Mouse (Mus musculus) kidney, embryonic 16.5 days (tissue): ENCODE data around the gene Lrrc26. TPM values are rescaled to one million over a fixed set of nuclear protein-coding genes. Genes with fewer than 3 reads are reported as not detected.
"Not testable (repeated sequence)": the region's sequence is repeated elsewhere in the genome, so short reads cannot be mapped to it uniquely, and the experiment has no call there.

ENCODE experiments used
- ATAC-seq: fragments of 200-750 bp; cut with Nextera tagmentation; 2 replicates; pipeline ENCODE4 v1.8.0; 2017; ENCODE audit warnings: moderate TSS enrichment; ENCODE audit not compliant: low FRiP score, low TSS enrichment
- H3K27ac ChIP-seq: fragments of 300-500 bp; sonication (generic); 2 replicates; pipeline ENCODE4 v1.5.1; 2014; ENCODE audit warnings: low read length
- H3K27me3 ChIP-seq: fragments of 300-500 bp; sonication (generic); 2 replicates; pipeline ENCODE4 v1.6.1; 2014; ENCODE audit warnings: low read length, control low read depth, mixed read lengths; ENCODE audit not compliant: insufficient read depth
- H3K36me3 ChIP-seq: fragments of 300-500 bp; sonication (generic); 2 replicates; pipeline ENCODE4 v1.6.1; 2014; ENCODE audit warnings: low read length, control low read depth, mixed read lengths; ENCODE audit not compliant: insufficient read depth
- H3K4me1 ChIP-seq: fragments of 300-500 bp; sonication (generic); 2 replicates; pipeline ENCODE4 v1.6.1; 2014; ENCODE audit warnings: low read length, control low read depth, mixed read lengths; ENCODE audit not compliant: insufficient read depth
- H3K4me2 ChIP-seq: fragments of 300-500 bp; sonication (generic); replicated peaks from 2 replicates; pipeline ENCODE4 v1.6.1; 2014; ENCODE audit warnings: low read depth, low read length
- H3K4me3 ChIP-seq: fragments of 300-500 bp; sonication (generic); 2 replicates; pipeline ENCODE4 v1.5.1; 2014; ENCODE audit warnings: mild to moderate bottlenecking, low read length
- H3K9ac ChIP-seq: fragments of 300-500 bp; sonication (generic); replicated peaks from 2 replicates; pipeline ENCODE4 v1.6.1; 2014; ENCODE audit warnings: low read length
- H3K9me3 ChIP-seq: fragments of 300-500 bp; sonication (generic); 2 replicates; pipeline ENCODE4 v1.6.1; 2016; ENCODE audit warnings: low read length, control low read depth
- WGBS: fragments of 180-500 bp; shearing (Covaris S2); extraction: QIAGEN DNeasy Blood & Tissue Kit; methylation state at CpG from one replicate; pipeline ENCODE4 v1.1.7; 2014; 5-methylcytosine and 5-hydroxymethylcytosine counted together
- polyA plus RNA-seq: library from polyadenylated mRNA; unstranded; fragments of >200 nt; fragmentation: Nextera tagmentation; extraction: Ambion mirVana; gene quantifications from 2 replicates; pipeline ENCODE4 v1.2.1, GENCODE M21; 2015

Lrrc26 gene
- polyA plus RNA-seq, 1 experiment from 2014 or later: not detected

DNA sequence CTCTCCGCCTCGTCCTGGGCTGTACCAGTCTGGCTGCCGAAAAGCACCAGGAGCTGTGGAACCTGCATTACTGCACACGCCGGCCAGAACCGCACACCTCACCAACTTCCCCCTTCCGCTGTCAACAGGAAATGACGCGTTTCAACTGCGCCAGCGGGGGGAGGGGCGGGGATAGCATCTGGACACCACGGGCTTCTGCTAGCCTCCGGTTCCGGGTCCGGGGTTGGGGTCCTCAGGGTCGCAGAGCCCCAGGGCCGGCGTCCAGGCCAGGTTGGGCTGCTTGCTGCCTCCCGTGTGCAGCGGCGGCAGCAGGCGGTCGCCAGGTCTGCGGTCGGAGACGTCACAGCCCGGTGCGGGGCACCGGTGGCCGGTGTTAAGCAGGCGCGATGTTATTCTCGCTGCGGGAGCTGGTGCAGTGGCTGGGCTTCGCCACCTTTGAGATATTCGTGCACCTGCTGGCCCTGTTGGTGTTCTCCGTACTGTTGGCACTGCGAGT is 34.4 kb upstream of the Lrrc26 start, which contains the start of gene Tmem203:
Gene Tmem203, plus strand, starts transcription at position 156 of the 496 bp plus-strand sequence.
- H3K36me3 ChIP-seq: peaks cover 18% of the 10 kb centered on the region
- no peaks in the 10 kb centered on the region for H3K9me3 ChIP-seq
- H3K27ac ChIP-seq: peak within 1 kb of the TSS; percentile 76
- no peaks in the 10 kb centered on the region for H3K27me3 ChIP-seq
- WGBS: 0% methylated on average over 39 of the region's 39 CpGs
- H3K4me1 ChIP-seq: peaks cover 17% of the 10 kb centered on the region
- peak within 1 kb of the TSS; percentile 99 for H3K4me2 ChIP-seq
- ATAC-seq: peak; percentile 89
- peak within 1 kb of the TSS; percentile 93 for H3K9ac ChIP-seq
- H3K4me3 ChIP-seq: peak within 1 kb of the TSS; percentile 98

DNA sequence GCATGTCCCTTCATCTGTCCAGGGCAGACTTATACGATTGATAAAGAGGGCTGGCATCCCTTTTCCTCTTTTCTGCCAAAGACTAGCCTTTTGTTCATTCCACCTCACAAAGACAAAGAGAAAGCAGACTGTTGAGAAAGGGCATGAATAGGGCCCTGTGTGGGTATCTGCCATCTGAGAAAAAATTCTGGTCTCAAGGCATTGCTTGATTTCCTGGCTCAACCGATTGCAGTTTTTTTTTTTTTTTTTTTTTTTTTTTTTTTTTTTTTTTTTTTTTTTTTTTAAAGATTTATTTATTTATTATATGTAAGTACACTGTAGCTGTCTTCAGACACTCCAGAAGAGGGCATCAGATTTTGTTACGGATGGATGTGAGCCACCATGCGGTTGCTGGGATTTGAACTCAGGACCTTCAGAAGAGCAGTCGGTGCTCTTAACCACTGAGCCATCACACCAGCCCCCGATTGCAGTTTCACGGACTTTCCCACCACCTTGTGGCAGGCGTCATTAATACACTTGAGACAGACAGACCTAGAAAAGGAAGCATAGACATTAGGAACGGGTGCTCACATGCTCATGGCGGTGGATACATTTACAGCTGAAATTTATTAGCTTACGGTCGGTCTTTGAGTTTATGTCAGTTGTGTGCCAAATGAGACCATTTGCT is 33.1 kb upstream of the Lrrc26 start:
- peaks cover 17% of the 10 kb centered on the region for H3K4me1 ChIP-seq
- not testable (repeated sequence) for H3K27ac ChIP-seq, H3K9me3 ChIP-seq, H3K27me3 ChIP-seq, H3K36me3 ChIP-seq, ATAC-seq
- 53% methylated on average over 10 of the region's 12 CpGs for WGBS
- peak overlapping the region; percentile 98 for H3K4me3 ChIP-seq
- H3K4me2 ChIP-seq: peak overlapping the region; percentile 99
- H3K9ac ChIP-seq: peak overlapping the region; percentile 93

DNA sequence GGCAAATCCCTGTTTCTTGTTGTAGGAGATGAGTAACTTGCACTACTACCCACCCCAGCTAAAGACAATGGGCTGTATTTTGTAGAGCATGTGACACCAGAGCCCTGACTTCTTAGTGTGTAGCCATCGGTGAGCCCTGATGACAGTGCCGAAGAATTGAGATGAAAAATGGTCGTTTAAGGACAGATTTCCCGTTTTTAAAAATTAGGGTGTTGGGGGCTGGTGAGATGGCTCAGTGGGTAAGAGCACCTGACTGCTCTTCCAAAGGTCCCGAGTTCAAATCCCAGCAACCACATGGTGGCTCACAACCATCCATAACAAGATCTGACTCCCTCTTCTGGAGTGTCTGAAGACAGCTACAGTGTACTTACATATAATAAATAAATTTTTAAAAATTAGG is 32.5 kb upstream of the Lrrc26 start:
- not testable (repeated sequence) for H3K9me3 ChIP-seq, H3K4me3 ChIP-seq, H3K27me3 ChIP-seq, H3K27ac ChIP-seq, H3K4me2 ChIP-seq, ATAC-seq, H3K36me3 ChIP-seq, H3K9ac ChIP-seq
- H3K4me1 ChIP-seq: peaks cover 17% of the 10 kb centered on the region
- WGBS: 90% methylated on average over 5 of the region's 5 CpGs

DNA sequence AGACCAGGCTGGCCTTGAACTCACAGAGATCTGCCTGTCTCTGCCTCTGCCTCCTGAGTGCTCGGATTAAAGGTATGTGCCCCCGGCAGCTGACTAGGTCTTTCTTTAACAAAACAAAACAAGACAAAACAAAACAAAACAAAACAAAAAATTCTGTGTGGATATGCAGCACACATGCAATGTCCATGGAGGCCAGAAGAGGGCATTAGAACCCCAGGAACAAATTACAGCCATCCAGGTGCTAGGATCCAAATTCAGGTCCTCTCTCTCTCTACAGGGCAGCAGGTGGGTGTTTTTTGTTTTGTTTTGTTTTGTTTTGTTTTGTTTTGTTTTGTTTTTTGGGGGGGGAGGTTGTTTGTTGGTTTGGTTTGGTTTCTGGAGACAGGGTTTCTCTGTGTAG is 30.8 kb upstream of the Lrrc26 start:
- Histone ChIP-seq H3K4me1 (peaks cover 22% of the 10 kb centered on the region), H3K27me3 (no peaks in the 10 kb centered on the region), H3K27ac (no peak overlapping the region), H3K4me3 (no peak overlapping the region), H3K36me3 (no peaks in the 10 kb centered on the region), H3K4me2 (no peak overlapping the region), H3K9me3 (no peaks in the 10 kb centered on the region), H3K9ac (no peak overlapping the region)
- WGBS: 61% methylated on average over 2 of the region's 2 CpGs
- ATAC-seq: no peak

DNA sequence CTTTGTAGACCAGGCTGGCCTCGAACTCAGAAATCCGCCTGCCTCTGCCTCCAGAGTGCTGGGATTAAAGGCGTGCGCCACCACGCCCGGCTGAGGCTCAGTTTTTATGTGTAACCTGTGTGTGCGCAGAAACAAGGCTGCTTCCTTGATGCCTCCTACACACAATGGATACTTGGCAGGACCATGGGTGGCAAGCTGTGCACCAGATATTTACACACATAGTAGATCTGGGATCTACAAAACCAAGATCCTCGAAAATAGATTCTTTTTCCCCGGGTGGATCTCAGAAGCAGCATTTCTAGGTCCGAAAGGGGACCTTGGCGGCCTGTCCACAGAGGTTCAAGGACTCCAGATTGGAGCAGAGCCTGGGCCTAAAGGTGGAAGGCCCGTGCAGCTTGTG is 27.8 kb upstream of the Lrrc26 start:
- Histone ChIP-seq H3K9ac (peak overlapping the region; percentile 70), H3K4me2 (peak overlapping the region; percentile 99), H3K27ac (peak overlapping the region; percentile 75), H3K27me3 (no peaks in the 10 kb centered on the region), H3K4me1 (peaks cover 30% of the 10 kb centered on the region), H3K9me3 (no peaks in the 10 kb centered on the region), H3K36me3 (no peaks in the 10 kb centered on the region), H3K4me3 (peak overlapping the region; percentile 88)
- ATAC-seq: peak; percentile 39; the same call in 1 of the 2 replicates
- WGBS: 48% methylated on average over 12 of the region's 12 CpGs

DNA sequence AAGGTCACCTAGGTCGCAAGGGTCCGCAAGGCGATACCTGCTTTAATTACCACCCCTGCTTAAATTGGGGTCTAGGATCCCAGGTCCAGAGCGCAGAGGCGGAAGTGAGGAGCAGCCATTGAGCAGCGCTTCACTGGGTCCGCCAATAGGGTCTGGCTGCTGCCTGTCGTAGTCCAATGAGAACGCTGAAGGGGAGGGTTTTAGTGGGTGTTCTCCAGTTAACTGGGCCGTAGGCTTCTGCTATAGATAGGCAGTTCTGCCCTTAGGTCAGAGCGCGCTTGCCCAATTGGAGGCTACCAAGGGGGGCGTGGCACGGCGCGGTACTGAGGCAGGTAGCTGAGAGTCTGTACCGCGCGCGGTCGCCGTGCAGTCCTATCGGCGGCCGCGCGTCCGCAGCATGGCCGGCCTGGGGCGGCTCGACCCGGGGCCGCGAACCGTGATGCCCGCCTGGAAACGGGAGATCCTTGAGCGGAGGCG is 27.4 kb upstream of the Lrrc26 start, which contains the start of gene Tprn:
Gene Tprn, plus strand, starts transcription at position 328 of the 477 bp plus-strand sequence.
- H3K27ac ChIP-seq: peak within 1 kb of the TSS; percentile 75
- no peaks in the 10 kb centered on the region for H3K9me3 ChIP-seq
- no peaks in the 10 kb centered on the region for H3K36me3 ChIP-seq
- peak; percentile 99 for ATAC-seq
- H3K4me3 ChIP-seq: peak within 1 kb of the TSS; percentile 88
- peak within 1 kb of the TSS; percentile 99 for H3K4me2 ChIP-seq
- under 1% methylated on average over 39 of the region's 39 CpGs for WGBS
- peak within 1 kb of the TSS; percentile 76 for H3K9ac ChIP-seq
- peaks cover 34% of the 10 kb centered on the region for H3K4me1 ChIP-seq
- no peaks in the 10 kb centered on the region for H3K27me3 ChIP-seq

DNA sequence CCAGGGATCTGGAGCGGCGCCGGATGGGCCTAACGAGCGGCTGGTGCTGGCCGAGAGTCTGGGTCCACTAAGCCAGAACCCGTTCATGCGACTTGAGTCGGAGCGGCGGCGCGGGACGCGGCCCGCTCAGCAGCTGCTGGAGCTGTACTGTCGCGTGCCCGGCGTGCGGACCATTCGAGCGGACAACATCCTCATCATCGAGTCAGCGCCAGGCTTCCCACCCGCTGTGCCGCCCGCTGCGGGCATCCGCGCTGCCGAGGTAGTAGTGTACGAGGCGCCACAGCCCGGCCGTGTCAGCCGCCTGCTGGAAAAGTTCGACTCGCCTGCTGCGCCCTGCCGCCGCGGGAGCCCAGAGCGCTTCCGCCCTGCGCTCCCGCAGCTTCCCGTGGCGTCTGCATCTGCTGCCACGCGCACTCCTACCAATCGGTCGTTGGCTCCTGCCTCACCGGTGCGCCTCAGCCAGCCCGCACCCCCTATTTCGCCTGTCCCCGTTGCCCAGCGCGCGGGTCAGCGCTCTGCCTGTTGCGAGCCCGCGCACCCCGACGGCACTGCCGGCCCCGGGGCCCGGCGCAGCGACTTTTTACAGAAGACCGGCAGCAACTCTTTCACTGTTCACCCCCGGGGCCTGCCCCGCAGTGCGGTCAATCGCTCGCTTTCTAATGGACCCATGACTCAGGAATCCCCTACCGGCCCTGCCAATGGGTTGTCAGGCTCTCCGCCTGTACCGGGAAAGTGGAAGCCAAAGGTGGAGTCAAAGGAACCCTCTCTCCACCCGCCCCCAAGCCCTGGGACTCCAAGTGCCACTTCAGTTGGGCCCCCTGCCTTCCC is 26.7 kb upstream of the Lrrc26 start:
- H3K27ac ChIP-seq: 0 out of 2 replicates have a peak overlapping the region, but pooled peaks have one; percentile 39
- H3K4me3 ChIP-seq: peak overlapping the region; percentile 88
- no peaks in the 10 kb centered on the region for H3K9me3 ChIP-seq
- under 1% methylated on average over 82 of the region's 82 CpGs for WGBS
- H3K36me3 ChIP-seq: no peaks in the 10 kb centered on the region
- peak overlapping the region; percentile 76 for H3K9ac ChIP-seq
- H3K27me3 ChIP-seq: no peaks in the 10 kb centered on the region
- H3K4me1 ChIP-seq: peaks cover 34% of the 10 kb centered on the region
- peak overlapping the region; percentile 99 for H3K4me2 ChIP-seq
- peak; percentile 10; the same call in 1 of the 2 replicates for ATAC-seq

DNA sequence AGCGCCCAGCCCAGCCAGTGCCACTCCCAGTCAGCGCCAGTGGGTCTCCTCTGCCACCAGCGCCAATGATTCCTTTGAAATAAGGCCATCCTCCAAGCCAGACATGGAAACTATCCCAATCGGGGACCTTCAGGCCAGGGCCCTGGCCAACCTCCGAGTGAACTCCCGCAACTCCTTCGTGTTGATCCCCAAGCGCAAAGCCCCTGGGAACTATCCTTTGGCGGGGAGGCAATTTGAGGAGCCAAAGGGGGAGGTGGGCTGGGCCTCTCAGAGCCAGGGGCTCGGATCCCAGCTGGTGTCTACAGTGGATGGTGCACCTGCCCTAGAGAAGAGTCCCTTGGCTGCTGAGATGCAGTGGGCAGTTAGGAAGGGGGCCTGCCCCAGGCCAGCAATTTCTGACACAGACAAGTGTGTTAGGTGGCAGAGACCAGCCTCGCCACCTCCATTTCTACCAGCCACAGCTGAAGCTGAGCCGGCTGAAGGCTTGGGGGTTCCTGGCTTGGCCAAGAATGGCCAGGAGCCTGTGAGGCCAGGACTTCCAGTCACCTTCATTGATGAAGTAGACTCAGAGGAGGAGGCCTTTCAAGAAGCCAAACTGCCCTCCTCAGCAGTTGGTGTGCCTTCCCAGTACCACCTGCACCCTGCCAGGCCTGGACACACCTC is 26.0 kb upstream of the Lrrc26 start:
- Histone ChIP-seq H3K4me1 (peaks cover 34% of the 10 kb centered on the region), H3K36me3 (0 out of 2 replicates have a peak, but pooled peaks cover 2% of the 10 kb centered on the region), H3K27ac (no peak overlapping the region), H3K4me2 (peak overlapping the region; percentile 99), H3K27me3 (no peaks in the 10 kb centered on the region), H3K4me3 (peak overlapping the region; percentile 88), H3K9me3 (no peaks in the 10 kb centered on the region), H3K9ac (peak overlapping the region; percentile 76)
- ATAC-seq: no peak
- WGBS: 21% methylated on average over 12 of the region's 12 CpGs

DNA sequence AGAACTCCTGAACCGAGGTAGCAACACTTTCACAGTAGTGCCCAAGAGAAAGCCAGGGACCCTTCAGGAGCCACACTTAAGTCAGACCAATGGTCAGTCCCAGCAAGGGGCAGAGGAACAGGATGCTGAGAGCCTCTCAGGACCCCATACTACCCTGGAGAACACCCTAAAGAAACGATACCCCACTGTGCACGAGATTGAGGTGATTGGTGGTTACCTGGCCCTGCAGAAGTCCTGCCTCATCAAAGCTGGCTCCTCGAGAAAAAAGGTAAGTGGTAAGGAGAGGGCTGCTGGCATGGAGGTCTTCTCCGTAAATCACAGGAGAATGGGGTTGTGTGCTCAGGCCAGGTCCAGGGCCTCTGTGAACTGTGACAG is 25.4 kb upstream of the Lrrc26 start:
- Histone ChIP-seq H3K27ac (no peak overlapping the region), H3K27me3 (no peaks in the 10 kb centered on the region), H3K9ac (peak overlapping the region; percentile 76; the same call in 1 of the 2 replicates)

More for the DNA sequence above, 25.4 kb upstream of the Lrrc26 start:
- Histone ChIP-seq H3K4me2 (peak overlapping the region; percentile 99), H3K4me1 (peaks cover 34% of the 10 kb centered on the region), H3K36me3 (peaks cover 6% of the 10 kb centered on the region; the same call in 1 of the 2 replicates), H3K4me3 (peak overlapping the region; percentile 88; the same call in 1 of the 2 replicates), H3K9me3 (no peaks in the 10 kb centered on the region)
- WGBS: 73% methylated on average over 5 of the region's 5 CpGs
- ATAC-seq: no peak
